Mouse (Mus musculus) layer of hippocampus, postnatal 14 days (tissue): Measurements from ENCODE around the gene Ccin. TPM values are rescaled to one million over a fixed set of nuclear protein-coding genes. Genes with fewer than 3 reads are reported as not detected.

Source experiments
- DNase-seq, 2 experiments: peaks; one replicate each; pipeline ENCODE4 v3.0.0; 2021 to 2022; ENCODE audit warnings: low spot score in 2 of 2, mixed read lengths in 1 of 2
- total RNA-seq, 2 experiments: library from RNA; stranded (reverse); gene quantifications; 2 replicates each; pipeline ENCODE4 v1.2.3; 2021

Ccin gene
- total RNA-seq, 2 experiments from 2014 or later: not detected

- DNase-seq: peak; percentile 57 to 72
Observed at GRCm38 (mm10) chr4:43973526-43973981, 9.7 kb upstream of the Ccin start.

DNA sequence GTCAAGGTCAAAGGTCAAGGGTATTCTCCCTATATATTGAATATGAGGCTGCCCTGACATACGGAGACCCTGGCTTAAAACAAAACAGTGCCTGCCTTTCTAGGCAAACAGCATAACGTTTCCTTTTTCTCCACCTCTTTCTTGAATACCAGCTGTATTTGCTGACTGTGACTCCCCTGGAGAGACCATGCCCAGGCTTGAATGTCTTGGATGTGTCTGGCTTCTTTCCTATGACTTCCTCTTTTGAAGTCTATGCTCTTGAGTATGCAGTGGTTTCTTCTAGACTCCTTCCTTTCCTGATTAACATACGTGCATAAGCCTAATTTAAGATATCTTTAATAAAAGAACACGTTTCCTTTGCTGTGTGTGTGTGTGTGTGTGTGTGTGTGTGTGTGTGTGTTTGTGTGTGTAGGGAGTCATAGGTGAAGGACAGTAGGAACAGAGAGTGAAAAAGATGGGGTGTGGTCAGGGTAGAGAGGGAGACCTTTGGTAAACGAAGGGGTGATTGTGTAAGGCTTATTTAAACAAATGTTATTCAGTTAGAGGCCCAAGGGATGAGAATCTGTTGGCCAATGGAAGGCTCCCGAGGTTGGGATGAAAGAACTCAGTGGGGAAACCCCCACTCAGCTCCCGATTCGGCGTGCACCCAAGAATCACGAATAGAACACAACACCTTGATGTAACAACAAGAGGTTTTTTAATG, 8.2 kb upstream of the Ccin start:
- DNase-seq: no peak

DNA sequence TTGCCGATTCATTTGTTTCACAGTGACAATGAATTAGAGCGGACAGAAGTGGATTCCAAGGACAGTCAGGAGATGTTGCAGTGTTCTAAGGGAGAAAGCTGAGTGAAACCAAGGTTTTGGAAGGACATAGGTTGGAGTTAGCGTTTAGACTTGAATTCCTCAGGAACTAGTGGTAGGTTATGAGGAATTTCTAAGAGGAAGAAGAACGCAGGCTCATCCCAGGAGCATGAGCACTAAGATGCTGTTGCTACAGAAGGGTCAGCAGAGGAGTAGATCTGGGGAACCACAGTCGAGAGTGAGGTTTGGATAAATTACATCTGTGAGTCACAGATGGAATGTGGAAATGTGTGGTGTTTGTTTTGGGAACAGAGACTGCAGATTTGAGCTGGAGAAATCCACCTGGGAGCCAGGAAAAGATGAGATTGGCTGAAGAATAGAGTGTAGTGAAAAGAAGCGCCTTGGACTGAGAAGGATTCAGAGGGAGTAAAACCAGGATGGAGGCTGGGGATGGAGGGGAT, 7.0 kb upstream of the Ccin start:
- no peak for DNase-seq

GRCm38 (mm10) chr4:43978521-43979443, 4.5 kb upstream of the Ccin start:
- DNase-seq: no peak

- DNase-seq: peak; percentile 86 to 91
Observed at GRCm38 (mm10) chr4:43979746-43980145, 3.5 kb upstream of the Ccin start.

DNA sequence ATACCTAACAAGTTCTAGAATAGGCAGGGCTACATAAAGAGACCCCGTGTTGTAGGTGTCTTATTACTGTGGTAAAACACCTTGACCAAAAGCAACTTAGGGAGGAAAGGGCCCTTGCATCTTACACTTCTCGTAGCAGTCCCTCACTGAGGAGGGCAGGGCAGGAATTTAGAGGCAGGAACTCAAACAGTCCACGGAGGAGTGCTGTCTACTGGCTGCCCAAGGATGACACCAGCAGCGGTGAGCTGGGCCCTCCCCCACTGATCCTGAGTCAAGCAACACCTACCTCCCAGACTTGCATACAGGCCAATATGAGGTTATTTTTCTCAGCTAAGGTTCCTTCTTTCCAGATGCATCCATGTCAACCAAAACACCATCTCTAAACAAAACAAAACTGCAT, 3.0 kb upstream of the Ccin start:
- DNase-seq: no peak

DNA sequence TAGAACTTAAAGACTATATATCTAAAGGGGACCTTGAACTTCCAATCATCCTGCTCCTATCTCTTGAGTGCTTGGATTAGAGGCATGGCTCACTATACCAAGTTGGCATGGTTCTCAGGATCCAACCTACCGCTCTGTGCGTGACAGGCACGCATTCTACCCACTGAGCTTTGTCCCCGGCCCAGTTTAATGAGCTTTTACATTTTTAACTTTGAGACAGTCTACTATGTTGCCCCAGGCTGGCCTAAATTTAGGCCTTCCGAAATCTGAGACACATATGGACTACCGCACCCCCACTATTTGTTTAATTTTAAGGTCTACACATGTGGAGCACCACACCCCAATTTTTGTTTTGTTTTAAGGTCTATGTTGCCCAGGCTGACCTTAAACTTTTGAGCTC, 2.4 kb upstream of the Ccin start:
- DNase-seq: no peak

DNA sequence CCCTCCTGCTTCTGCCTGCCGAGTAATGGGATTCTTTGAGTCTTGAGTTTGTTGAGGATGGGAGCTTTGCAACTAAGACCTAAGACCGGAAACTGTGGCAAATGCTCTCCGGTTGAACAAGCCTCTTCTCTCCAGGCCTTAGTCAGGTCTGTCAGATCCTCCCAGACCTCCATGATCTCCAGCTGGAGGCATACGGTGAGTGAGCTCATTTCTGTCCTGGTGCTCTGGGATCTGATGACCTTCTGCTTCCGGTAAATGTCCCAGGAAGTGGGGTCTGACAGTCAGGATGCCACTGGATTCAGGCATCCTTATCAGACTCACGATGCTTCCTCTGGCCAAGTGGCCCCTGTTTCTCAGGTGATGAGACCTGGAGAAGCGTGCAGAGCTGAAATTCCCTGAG, 2.0 kb upstream of the Ccin start:
- DNase-seq: no peak

- peak; percentile 92 to 94 for DNase-seq
Observed at GRCm38 (mm10) chr4:43982053-43982732, 1.1 kb upstream of the Ccin start.

DNA sequence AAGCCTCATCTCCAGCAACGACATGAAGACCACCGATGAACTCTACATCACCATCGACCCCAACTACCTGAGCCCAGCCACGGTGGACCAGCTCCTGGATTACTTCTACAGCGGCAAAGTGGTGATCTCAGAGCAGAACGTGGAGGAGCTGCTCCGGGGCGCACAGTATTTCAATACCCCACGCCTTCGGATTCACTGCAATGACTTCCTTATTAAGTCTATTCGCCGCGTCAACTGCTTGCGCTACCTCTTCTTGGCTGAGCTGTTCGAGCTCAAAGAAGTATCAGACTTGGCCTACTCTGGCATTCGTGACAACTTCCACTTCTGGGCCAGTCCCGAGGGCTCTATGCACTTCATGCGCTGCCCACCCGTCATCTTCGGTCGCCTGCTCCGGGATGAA, 473 bp downstream of the Ccin start:
- no peak for DNase-seq

GRCm38 (mm10) chr4:43984326-43984725, 1.0 kb downstream of the Ccin start:
- DNase-seq: no peak

DNA sequence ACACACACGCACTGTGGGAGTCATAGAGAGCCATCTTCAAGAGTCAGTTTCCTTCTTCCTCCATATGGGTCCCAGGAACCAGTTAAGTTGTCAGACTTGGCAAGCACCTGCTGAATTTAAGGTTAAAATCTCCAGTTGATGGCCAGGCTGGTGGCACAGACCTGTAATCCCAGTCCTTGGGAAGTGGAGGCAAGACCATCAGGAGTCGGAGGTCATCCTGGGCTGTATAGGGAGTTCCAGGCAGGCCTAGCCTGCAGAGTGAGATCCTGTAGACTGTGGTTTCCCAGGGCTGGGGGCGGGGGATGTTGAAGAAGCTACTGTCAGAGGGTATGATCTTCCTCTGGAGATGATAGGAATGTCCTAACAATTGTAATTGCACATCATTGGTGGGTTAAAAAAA, 5.7 kb downstream of the Ccin start:
- DNase-seq: no peak

DNA sequence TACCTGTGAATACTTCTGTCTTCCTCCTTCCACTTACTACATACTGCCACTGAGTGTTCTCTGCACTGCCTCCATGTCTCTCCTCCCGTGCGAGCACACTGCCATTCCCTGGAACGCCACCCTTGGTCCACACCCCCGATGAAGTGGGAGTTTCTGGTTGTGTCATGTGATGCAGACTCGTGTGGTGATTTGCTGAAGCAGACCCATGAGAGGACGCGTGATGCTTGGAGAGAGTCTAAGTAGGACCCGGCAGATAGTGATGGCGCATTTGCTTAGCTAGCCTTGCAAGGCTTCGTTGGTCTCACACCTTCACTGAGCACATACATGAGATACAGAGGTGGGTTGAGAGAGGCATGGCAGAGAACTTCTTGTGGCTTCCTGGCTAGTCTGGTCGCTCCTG, 9.8 kb downstream of the Ccin start:
- no peak for DNase-seq

GRCm38 (mm10) chr4:43994342-43994741, 11.1 kb downstream of the Ccin start:
- DNase-seq: no peak

DNA sequence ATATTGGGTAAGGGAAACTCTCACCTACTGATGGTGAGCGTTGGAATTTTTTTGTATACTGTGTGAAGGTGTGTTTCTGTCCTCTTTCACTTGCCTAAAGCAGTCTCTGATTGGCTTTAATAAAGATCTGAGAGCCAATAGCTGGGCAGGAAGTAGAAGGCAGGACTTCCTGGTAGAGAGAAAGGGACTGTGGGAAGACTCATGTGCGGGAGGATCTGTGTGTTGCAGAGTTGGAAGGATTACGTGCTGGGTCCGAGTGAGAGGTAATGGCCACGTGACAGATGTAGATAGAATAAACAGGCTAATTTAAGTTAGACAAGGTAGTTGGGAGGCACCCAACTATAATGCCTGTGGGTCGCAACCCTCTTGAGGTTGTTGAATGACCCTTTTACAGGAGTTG, 20.3 kb downstream of the Ccin start:
- no peak for DNase-seq

GRCm38 (mm10) chr4:44004126-44004525, 20.8 kb downstream of the Ccin start, which contains the start of gene Clta:
Clta (plus strand) TSS chr4:44004452.
- no peak for DNase-seq

DNA sequence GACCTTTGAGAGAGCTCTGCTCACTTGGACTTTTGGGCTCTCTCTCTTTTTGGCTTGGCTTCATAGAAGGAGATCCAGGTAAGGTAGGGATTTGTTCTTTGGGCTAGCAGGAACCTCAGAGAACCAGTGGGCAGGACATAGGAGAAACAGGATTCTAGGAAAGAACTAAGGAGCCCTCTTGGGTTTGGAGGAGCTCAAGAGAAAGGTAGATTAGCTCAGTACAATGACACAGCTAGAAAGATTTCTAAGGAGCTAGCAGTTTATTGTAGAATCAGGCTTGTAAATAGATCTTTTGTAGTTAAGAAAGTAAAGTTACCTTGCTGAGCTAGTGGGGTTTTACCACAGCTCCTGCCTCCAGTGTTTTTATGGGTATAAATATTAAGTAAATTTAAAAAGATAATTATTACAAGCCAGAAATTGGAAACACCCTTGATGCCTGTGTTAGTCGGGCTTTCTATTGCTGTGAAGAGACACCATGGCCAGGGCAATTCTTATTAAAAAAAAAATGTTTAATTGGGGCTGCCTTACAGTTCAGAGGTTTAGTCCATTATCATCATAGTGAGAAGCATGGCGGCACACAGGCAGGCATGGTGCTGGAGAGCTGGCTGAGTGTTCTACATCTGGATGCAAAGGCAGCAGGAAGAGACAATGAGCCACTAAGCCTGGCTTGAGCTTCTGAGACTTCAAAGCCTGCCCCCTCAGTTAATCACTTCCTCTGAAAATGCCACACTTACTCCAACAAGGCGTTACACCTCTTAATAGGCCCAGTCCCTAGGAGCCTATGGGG, 21.5 kb downstream of the Ccin start:
- no peak for DNase-seq

DNA sequence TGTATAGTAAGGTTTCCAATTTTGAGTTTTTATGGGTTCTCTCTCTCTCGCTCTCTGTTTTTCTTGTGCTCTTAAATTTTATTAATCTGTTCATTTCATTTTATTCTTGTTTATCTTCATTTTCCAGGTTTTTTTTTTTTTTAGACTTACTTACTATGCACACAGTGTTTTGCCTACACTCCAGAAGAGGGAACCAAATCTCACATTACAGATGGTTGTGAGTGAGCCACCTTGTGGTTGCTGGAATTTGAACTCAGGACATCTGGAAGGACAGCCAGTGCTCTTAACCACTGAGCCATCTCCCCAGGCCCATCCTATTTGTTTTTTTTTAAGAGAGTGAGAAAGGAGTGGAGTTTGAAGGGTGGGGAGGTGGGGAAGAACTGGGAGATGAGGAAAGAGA, 26.9 kb downstream of the Ccin start:
- no peak for DNase-seq

GRCm38 (mm10) chr4:44010893-44011292, 27.6 kb downstream of the Ccin start:
- no peak for DNase-seq

DNA sequence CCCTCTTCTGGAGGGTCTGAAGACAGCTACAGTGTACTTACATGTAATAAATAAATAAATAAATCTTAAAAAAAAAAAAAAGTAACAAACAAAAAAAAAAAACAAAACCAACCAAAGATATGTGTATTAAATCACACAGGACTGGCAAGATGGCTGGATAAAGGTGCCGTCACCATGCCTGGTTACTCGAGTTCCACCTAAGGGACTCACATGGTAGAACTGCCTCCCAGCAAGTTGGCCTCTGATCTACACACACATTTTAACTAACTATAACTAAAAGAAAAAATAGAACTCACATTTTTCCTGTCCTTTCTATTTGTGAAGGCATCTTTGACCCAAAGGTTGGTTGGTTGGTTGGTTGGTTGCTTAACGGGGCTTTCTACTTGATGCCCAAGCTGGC, 28.5 kb downstream of the Ccin start:
- DNase-seq: no peak
